Mouse (Mus musculus): ENCODE measurements at regions not wholly inside any gene's neighbourhood (a gene's known extent, or its start where the extent isn't known, plus 50 kb on each side); places are given as distances from the start of the nearest gene placed in this dataset.

DNA sequence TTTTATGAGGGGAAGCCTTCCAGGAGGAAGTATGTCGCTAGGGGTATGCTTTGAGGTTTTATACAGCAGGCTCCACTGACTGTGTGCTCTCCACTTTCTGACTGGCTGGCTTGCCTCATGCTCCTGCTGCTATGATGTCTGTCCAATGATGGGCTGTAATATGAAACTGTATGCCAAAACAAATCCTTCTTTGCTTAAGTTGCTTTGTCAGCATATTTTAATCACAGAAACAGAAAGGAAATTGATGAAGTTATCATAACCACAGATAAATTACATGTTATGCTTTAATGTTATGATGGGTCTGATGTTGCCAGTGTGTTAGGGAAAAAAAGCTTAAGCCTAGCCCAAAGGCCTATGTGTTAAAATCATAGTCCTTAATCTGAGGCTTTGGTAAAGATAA lies 185.9 kb downstream of the Rfpl4b start:
- TF ChIP-seq CTCF (IDR thresholded peaks at IDR 0.05; ENCODE audit: extremely low read depth, insufficient read depth, insufficient read length, insufficient replicate concordance) (no peak), POLR2A (IDR thresholded peaks at IDR 0.05; ENCODE audit: low read depth, low read length) (no peak)

Data from spleen, adult 2 months (tissue).